Mouse (Mus musculus): ENCODE measurements around the gene Pgbd5. TPM values are rescaled to one million over a fixed set of nuclear protein-coding genes. Genes with fewer than 3 reads are reported as not detected.

Pgbd5 gene
- polyA plus RNA-seq (2015; fragmentation: Nextera tagmentation; extraction: Ambion mirVana) = 10.3 and 11.0 TPM in 2 replicates

DNA sequence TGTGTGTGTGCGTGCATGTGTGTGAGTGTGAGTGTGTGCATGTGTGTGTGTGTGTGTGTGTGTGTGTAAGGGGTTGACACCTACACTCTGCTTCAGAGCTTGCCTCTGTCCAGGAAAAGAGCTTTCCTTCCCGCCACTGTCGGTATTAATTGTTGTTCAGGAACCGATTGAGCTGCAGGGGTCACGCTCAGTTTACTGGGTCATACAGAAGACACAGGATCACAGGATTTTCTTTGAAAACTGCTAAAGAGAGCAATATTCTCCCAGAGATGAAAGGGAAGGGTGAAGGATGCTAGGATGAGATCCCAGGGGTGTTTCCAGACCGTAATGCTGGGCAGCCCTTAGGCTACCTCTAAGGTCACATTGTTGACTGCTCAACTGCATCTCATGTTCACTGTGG lies at the start of gene Pgbd5:
Gene Pgbd5, minus strand, starts transcription at position 101 of the 400 bp plus-strand sequence.
- no peak for ATAC-seq (ENCODE audit: low FRiP score)
- Histone ChIP-seq H3K4me2 (no peak within 1 kb of the TSS), H3K4me3 (no peak within 1 kb of the TSS), H3K27ac (no peak within 1 kb of the TSS), H3K36me3 (no peaks in the 10 kb centered on the region), H3K9me3 (no peaks in the 10 kb centered on the region), H3K9ac (no peak within 1 kb of the TSS), H3K4me1 (replicated peaks) (peaks cover 9% of the 10 kb centered on the region), H3K27me3 (0 out of 2 replicates have a peak, but pooled peaks cover 9% of the 10 kb centered on the region)
- WGBS = 79% methylated on average over 6 of the region's 6 CpGs

GRCm38 (mm10) chr8:124483356-124484115 lies 44.1 kb upstream of the Pgbd5 start:
- no peak for ATAC-seq (ENCODE audit: low FRiP score)
- Histone ChIP-seq H3K4me3 (no peak overlapping the region), H3K36me3 (no peaks in the 10 kb centered on the region), H3K27me3 (no peaks in the 10 kb centered on the region), H3K9ac (no peak overlapping the region), H3K27ac (no peak overlapping the region), H3K4me1 (replicated peaks) (peaks cover 7% of the 10 kb centered on the region; the same call in 1 of the 2 replicates), H3K9me3 (no peaks in the 10 kb centered on the region), H3K4me2 (no peak overlapping the region)
- WGBS = 72% methylated on average over 7 of the region's 7 CpGs

DNA sequence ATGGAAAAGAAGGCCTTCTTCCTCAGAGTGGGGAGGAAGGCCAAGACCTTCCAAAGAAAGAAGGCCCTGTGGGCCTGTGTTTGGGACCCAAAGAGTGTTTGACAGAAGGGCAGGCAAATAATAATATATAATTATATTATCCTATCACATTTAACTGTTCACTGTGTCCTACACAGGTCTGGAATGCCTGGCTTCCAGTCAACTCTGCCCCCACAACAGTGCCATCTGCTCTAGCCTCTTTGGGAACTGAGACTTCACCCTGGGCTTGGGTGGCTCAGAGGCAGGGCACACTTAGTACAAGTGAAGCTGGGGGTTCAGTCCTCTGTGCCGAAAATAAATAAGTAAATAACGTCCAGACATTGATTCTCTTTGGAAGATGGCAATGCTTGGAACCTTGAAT lies 43.3 kb upstream of the Pgbd5 start:
- Histone ChIP-seq H3K4me1 (replicated peaks) (peaks cover 7% of the 10 kb centered on the region; the same call in 1 of the 2 replicates), H3K36me3 (no peaks in the 10 kb centered on the region), H3K27ac (no peak overlapping the region), H3K4me3 (no peak overlapping the region), H3K27me3 (no peaks in the 10 kb centered on the region), H3K4me2 (no peak overlapping the region), H3K9me3 (no peaks in the 10 kb centered on the region), H3K9ac (no peak overlapping the region)
- WGBS = 87% methylated on average over 2 of the region's 2 CpGs
- ATAC-seq (ENCODE audit: low FRiP score) = no peak

DNA sequence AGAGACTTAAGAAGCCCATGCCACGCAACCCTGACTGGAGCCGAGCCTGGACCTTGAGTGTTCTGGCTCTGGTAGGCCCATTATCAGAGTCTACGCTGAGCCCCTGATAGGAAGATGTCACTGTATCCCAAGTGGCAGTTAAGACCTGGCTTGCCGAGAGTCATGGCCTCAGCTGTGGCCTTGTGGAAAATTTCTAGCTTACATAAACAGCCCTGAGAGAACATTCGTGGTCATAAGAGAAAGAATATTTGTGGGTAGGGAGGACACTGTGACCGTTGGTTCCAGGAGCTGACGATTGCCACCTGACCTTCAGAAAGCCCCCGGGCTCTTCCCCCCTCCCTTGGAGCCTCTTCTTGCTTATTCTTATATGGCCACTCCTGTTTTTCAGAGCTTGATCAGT lies 40.9 kb upstream of the Pgbd5 start:
- H3K4me1 ChIP-seq (replicated peaks) = peaks cover 10% of the 10 kb centered on the region; the same call in 1 of the 2 replicates
- H3K27ac ChIP-seq = no peak overlapping the region
- H3K4me2 ChIP-seq = no peak overlapping the region
- no peak overlapping the region for H3K4me3 ChIP-seq
- H3K9ac ChIP-seq = no peak overlapping the region
- WGBS = 89% methylated on average over 8 of the region's 8 CpGs
- H3K9me3 ChIP-seq = no peaks in the 10 kb centered on the region
- no peaks in the 10 kb centered on the region for H3K36me3 ChIP-seq
- no peaks in the 10 kb centered on the region for H3K27me3 ChIP-seq
- no peak for ATAC-seq (ENCODE audit: low FRiP score)

- Histone ChIP-seq H3K9ac (no peak overlapping the region), H3K4me3 (no peak overlapping the region), H3K27ac (no peak overlapping the region), H3K27me3 (no peaks in the 10 kb centered on the region), H3K4me1 (replicated peaks) (peaks cover 10% of the 10 kb centered on the region; the same call in 1 of the 2 replicates), H3K9me3 (no peaks in the 10 kb centered on the region), H3K36me3 (no peaks in the 10 kb centered on the region), H3K4me2 (no peak overlapping the region)
- WGBS = 84% methylated on average over 3 of the region's 3 CpGs
- ATAC-seq (ENCODE audit: low FRiP score) = no peak
Measured at GRCm38 (mm10) chr8:124479251-124479650, 39.8 kb upstream of the Pgbd5 start.

DNA sequence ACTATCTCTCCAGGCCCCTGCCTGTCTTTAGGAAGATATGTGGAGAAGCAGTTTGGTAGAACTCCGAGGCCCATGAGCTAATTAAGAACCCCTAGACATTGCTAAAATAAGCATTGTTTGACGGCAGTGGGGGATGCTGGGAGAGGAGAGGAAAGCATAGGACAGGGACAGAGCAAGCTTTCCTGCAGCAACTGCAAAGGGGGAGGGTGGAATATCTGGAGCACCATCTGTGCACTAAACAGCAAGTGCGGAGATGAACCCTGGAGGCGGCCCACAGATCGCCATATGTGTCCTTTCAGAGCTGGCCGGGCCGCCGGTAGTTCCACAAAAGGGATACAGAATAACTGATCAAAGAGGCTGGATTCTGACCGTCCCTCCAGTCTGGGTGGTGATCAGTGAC lies 37.2 kb upstream of the Pgbd5 start:
- 34% methylated on average over 9 of the region's 9 CpGs for WGBS
- Histone ChIP-seq H3K4me3 (no peak overlapping the region), H3K9me3 (no peaks in the 10 kb centered on the region), H3K9ac (no peak overlapping the region), H3K27ac (peak overlapping the region; percentile 64), H3K4me2 (no peak overlapping the region), H3K27me3 (no peaks in the 10 kb centered on the region), H3K36me3 (no peaks in the 10 kb centered on the region), H3K4me1 (replicated peaks) (peaks cover 10% of the 10 kb centered on the region; the same call in 1 of the 2 replicates)
- no peak for ATAC-seq (ENCODE audit: low FRiP score)

DNA sequence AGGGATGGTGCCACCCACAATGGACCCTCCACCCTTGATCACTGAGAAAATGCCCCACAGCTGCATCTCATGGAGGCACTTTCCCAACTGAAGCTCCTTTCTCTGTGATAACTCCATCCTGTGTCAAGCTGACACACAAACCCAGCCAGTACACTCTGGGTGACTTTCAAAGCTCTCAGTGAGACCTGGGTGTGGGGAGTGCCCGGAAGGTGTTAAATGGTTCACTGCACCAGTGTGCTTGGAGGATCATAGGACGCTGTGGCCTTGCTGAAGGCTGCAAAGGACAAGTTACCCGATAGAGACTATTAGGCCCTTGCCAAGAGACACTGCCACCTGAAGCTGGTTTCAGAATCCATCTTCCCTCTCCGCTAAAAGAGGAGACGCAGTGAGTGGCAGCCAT lies 36.2 kb upstream of the Pgbd5 start:
- Histone ChIP-seq H3K4me1 (replicated peaks) (peaks cover 10% of the 10 kb centered on the region; the same call in 1 of the 2 replicates), H3K27me3 (no peaks in the 10 kb centered on the region), H3K9me3 (no peaks in the 10 kb centered on the region), H3K36me3 (no peaks in the 10 kb centered on the region), H3K4me3 (no peak overlapping the region), H3K27ac (no peak overlapping the region), H3K9ac (no peak overlapping the region), H3K4me2 (no peak overlapping the region)
- no peak for ATAC-seq (ENCODE audit: low FRiP score)
- WGBS = 80% methylated on average over 5 of the region's 5 CpGs

- Histone ChIP-seq H3K27ac (no peak overlapping the region), H3K4me1 (replicated peaks) (peaks cover 32% of the 10 kb centered on the region), H3K4me3 (no peak overlapping the region), H3K27me3 (0 out of 2 replicates have a peak, but pooled peaks cover 1% of the 10 kb centered on the region), H3K9me3 (no peaks in the 10 kb centered on the region), H3K4me2 (no peak overlapping the region), H3K36me3 (no peaks in the 10 kb centered on the region), H3K9ac (no peak overlapping the region)
- WGBS = 77% methylated on average over 2 of the region's 2 CpGs
- ATAC-seq (ENCODE audit: low FRiP score) = no peak
Measured at GRCm38 (mm10) chr8:124464641-124465040, 25.2 kb upstream of the Pgbd5 start.

DNA sequence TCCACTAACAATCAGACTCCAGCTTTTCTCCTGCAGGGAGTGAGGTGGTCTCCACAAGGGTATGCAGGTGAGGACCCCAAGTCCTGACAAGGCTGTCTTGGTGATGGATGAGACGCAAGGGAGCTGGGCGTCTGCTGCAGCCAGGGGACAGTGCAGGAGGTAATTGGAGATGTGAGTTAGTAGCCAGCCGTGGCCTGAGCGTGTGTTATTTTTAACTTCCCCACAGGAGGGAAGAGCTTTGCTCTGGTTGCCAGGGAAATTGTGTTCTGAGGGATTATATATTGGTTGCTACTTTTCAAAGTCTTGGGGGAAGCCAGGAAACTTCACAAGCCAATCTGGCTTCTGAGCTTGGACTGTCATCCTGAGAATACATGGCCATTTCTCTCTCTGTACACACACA lies 23.7 kb upstream of the Pgbd5 start:
- WGBS = 34% methylated on average over 4 of the region's 4 CpGs
- Histone ChIP-seq H3K36me3 (no peaks in the 10 kb centered on the region), H3K27ac (no peak overlapping the region), H3K4me2 (no peak overlapping the region), H3K9ac (no peak overlapping the region), H3K27me3 (0 out of 2 replicates have a peak, but pooled peaks cover 3% of the 10 kb centered on the region), H3K9me3 (no peaks in the 10 kb centered on the region), H3K4me3 (no peak overlapping the region), H3K4me1 (replicated peaks) (peaks cover 29% of the 10 kb centered on the region)
- ATAC-seq (ENCODE audit: low FRiP score) = no peak

DNA sequence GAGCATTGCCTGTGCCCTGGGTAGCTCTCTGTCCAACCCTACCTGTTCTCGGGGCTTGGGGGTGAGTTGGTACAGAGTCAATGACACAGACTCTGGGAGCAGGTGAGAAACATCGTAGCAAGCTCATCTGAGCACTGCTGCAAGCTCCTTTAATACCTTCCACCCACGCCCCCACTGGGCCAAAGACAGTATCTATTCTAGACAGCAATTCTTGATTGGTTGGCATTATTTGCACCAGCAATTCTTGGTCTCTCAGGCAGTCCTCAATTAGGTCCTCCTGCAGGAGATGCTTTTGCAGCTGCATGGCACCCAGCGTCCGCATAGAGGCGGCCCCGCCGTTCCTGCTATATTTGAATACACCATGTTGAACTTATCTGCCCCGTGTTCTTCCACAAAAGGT lies 22.7 kb upstream of the Pgbd5 start:
- WGBS = 81% methylated on average over 9 of the region's 9 CpGs

DNA sequence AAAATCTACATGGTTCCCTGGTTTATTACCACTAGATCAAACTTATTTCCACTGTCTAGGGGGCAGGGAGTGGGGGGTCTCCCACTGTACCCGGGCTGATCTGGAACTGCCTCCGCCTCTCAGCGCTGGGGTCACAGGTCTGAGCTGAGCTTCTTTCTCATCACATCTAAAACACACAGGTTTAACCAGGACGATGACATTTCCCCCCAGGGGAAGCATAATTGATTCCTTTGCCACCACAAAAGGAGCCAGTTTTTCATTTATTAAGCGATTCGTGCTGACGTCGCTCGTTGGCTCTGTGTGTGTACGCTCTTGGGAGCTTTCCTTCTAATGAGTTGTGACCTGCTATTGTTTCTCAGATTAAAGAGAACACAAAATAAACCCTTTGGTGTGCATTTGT lies 21.6 kb upstream of the Pgbd5 start:
- peak overlapping the region; percentile 18; the same call in 1 of the 2 replicates for H3K4me2 ChIP-seq
- WGBS = 25% methylated on average over 10 of the region's 10 CpGs
- no peaks in the 10 kb centered on the region for H3K36me3 ChIP-seq
- no peaks in the 10 kb centered on the region for H3K9me3 ChIP-seq
- H3K27ac ChIP-seq = peak overlapping the region; percentile 41; the same call in 1 of the 2 replicates
- ATAC-seq (ENCODE audit: low FRiP score) = no peak
- H3K27me3 ChIP-seq = 0 out of 2 replicates have a peak, but pooled peaks cover 3% of the 10 kb centered on the region
- no peak overlapping the region for H3K4me3 ChIP-seq
- H3K9ac ChIP-seq = 0 out of 2 replicates have a peak overlapping the region, but pooled peaks have one; percentile 19
- H3K4me1 ChIP-seq (replicated peaks) = peaks cover 28% of the 10 kb centered on the region

More for the DNA sequence above, 22.7 kb upstream of the Pgbd5 start:
- Histone ChIP-seq H3K4me3 (no peak overlapping the region), H3K4me2 (no peak overlapping the region), H3K27me3 (0 out of 2 replicates have a peak, but pooled peaks cover 3% of the 10 kb centered on the region), H3K4me1 (replicated peaks) (peaks cover 28% of the 10 kb centered on the region), H3K36me3 (no peaks in the 10 kb centered on the region), H3K9ac (no peak overlapping the region), H3K9me3 (no peaks in the 10 kb centered on the region), H3K27ac (no peak overlapping the region)
- ATAC-seq (ENCODE audit: low FRiP score) = no peak

DNA sequence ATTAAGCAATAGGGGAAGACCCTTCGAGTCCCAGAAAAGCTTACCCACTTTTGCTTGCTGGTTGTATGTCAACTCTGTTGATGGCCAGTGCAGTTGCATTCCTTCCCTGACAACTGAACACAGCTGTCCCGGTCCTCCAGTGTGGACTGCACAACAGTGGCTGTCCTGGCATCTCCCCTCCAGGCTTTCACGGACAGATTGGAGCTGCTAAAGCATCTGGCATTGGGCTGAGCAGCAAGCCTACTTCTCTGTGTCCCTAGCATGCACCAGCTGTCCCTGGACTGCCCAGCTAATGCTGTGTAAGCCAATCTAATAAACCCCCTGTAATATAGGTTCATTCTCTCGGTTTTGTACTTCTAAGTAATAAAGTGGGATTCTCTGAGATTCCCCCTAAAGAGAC lies 21.2 kb upstream of the Pgbd5 start:
- H3K27ac ChIP-seq = no peak overlapping the region
- no peak overlapping the region for H3K4me2 ChIP-seq
- ATAC-seq (ENCODE audit: low FRiP score) = 0 out of 2 replicates have a peak, but pooled peaks have one; percentile 43
- 0 out of 2 replicates have a peak, but pooled peaks cover 3% of the 10 kb centered on the region for H3K27me3 ChIP-seq
- no peak overlapping the region for H3K9ac ChIP-seq
- H3K36me3 ChIP-seq = no peaks in the 10 kb centered on the region
- no peaks in the 10 kb centered on the region for H3K9me3 ChIP-seq
- no peak overlapping the region for H3K4me3 ChIP-seq
- peaks cover 28% of the 10 kb centered on the region for H3K4me1 ChIP-seq (replicated peaks)
- 63% methylated on average over 4 of the region's 4 CpGs for WGBS
